Mouse (Mus musculus) midbrain, embryonic 12.5 days (tissue): Measurements from ENCODE around the gene Ninl. TPM values are rescaled to one million over a fixed set of nuclear protein-coding genes. Genes with fewer than 3 reads are reported as not detected.

ENCODE experiments used
- ATAC-seq: fragments of 200-750 bp; cut with Nextera tagmentation; 2 replicates; pipeline ENCODE4 v1.8.0; 2017; ENCODE audit warnings: low read depth, moderate TSS enrichment, moderate library complexity; ENCODE audit not compliant: low FRiP score
- H3K27ac ChIP-seq: fragments of 300-500 bp; sonication (generic); replicated peaks from 2 replicates; pipeline ENCODE4 v1.5.1; 2016; ENCODE audit warnings: mild to moderate bottlenecking
- H3K27me3 ChIP-seq: fragments of 300-500 bp; sonication (generic); 2 replicates; pipeline ENCODE4 v1.6.1; 2016; ENCODE audit warnings: mild to moderate bottlenecking
- H3K36me3 ChIP-seq: fragments of 300-500 bp; sonication (generic); 2 replicates; pipeline ENCODE4 v1.6.1; 2016
- H3K4me1 ChIP-seq: fragments of 300-500 bp; sonication (generic); 2 replicates; pipeline ENCODE4 v1.6.1; 2016
- H3K4me2 ChIP-seq: fragments of 300-500 bp; sonication (generic); replicated peaks from 2 replicates; pipeline ENCODE4 v1.6.1; 2016; ENCODE audit warnings: mild to moderate bottlenecking, moderate library complexity
- H3K4me3 ChIP-seq: fragments of 300-500 bp; sonication (generic); 2 replicates; pipeline ENCODE4 v1.5.1; 2016; ENCODE audit warnings: mild to moderate bottlenecking
- H3K9ac ChIP-seq: fragments of 300-500 bp; sonication (generic); replicated peaks from 2 replicates; pipeline ENCODE4 v1.6.1; 2016; ENCODE audit warnings: mild to moderate bottlenecking, moderate library complexity
- H3K9me3 ChIP-seq: fragments of 300-500 bp; sonication (generic); 2 replicates; pipeline ENCODE4 v1.6.1; 2016; ENCODE audit warnings: mild to moderate bottlenecking
- WGBS: fragments of 180-500 bp; shearing (Covaris S2); methylation state at CpG from one replicate; pipeline ENCODE4 v1.1.7; 2016; 5-methylcytosine and 5-hydroxymethylcytosine counted together
- polyA plus RNA-seq: library from polyadenylated mRNA; unstranded; fragments of >200 nt; fragmentation: Nextera tagmentation; extraction: Ambion mirVana; gene quantifications from 2 replicates; pipeline ENCODE4 v1.2.1, GENCODE M21; 2016

Gene Ninl
- polyA plus RNA-seq, result 14.5 and 16.0 TPM in 2 replicates

GRCm38 (mm10) chr2:151039232-151039695, at the start of gene Ninl, which contains the start of gene Nanp:
Gene Ninl (minus strand): TSS chr2:151039382.
Gene Nanp (minus strand): TSS chr2:151039398.
- H3K9ac ChIP-seq, result peak within 1 kb of the TSS; percentile 88
- H3K4me1 ChIP-seq, result peaks cover 16% of the 10 kb centered on the region
- no peaks in the 10 kb centered on the region for H3K27me3 ChIP-seq
- peak within 1 kb of the TSS; percentile 70 for H3K4me3 ChIP-seq
- no peaks in the 10 kb centered on the region for H3K36me3 ChIP-seq
- peak within 1 kb of the TSS; percentile 61 for H3K27ac ChIP-seq
- 3% methylated on average over 34 of the region's 34 CpGs for WGBS
- ATAC-seq, result peak; percentile 98
- peak within 1 kb of the TSS; percentile 63 for H3K4me2 ChIP-seq
- no peaks in the 10 kb centered on the region for H3K9me3 ChIP-seq

DNA sequence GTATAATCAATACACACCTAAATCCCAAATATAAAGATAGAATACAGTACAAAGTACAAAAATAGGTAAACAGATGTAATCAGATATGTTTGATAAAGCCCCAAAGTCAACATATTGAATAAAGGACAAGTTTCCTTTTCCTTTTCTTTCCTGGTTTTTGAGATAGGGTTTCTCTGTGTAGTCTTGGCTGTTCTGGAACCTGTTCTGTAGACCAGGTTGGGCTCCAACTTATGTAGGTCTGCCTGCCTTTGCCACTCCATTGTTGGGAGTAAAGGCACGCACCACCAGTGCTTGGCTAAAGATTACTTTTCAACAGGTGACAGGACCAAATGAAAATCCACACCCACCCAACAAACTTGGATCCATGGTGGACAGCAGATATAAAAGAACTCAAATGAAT, 17.5 kb upstream of the Ninl start:
- Histone ChIP-seq H3K9me3 (0 out of 2 replicates have a peak, but pooled peaks cover 7% of the 10 kb centered on the region), H3K4me2 (no peak overlapping the region), H3K27ac (no peak overlapping the region), H3K4me1 (no peaks in the 10 kb centered on the region), H3K4me3 (no peak overlapping the region), H3K27me3 (no peaks in the 10 kb centered on the region), H3K36me3 (no peaks in the 10 kb centered on the region), H3K9ac (no peak overlapping the region)
- WGBS, result 73% methylated on average over 1 of the region's 1 CpGs
- no peak for ATAC-seq

DNA sequence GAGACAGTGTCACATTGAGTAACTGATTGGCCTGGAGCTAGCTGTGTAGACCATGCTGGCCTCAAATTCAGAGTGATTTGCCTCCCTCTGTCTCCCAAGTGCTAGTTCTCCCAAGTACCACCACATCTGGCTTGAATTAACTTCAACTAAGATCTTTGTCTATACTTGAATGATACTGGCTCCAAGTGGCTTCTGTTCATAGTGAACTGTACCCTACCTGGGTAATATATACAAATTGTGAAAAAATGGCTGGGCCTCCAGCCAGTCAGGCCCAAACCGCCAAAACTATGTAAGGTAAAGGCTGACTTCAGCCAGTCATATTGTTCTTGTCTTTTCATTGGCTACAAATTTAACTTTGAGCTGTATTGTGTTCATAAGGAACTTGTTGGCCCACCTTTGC, 1.2 kb upstream of the Ninl start:
- H3K4me3 ChIP-seq, result no peak overlapping the region
- H3K27me3 ChIP-seq, result no peaks in the 10 kb centered on the region
- H3K4me2 ChIP-seq, result no peak overlapping the region
- no peaks in the 10 kb centered on the region for H3K36me3 ChIP-seq
- H3K9me3 ChIP-seq, result no peaks in the 10 kb centered on the region
- H3K27ac ChIP-seq, result no peak overlapping the region
- ATAC-seq, result no peak
- H3K9ac ChIP-seq, result no peak overlapping the region
- peaks cover 16% of the 10 kb centered on the region for H3K4me1 ChIP-seq
- WGBS, result 77% methylated on average over 1 of the region's 1 CpGs

DNA sequence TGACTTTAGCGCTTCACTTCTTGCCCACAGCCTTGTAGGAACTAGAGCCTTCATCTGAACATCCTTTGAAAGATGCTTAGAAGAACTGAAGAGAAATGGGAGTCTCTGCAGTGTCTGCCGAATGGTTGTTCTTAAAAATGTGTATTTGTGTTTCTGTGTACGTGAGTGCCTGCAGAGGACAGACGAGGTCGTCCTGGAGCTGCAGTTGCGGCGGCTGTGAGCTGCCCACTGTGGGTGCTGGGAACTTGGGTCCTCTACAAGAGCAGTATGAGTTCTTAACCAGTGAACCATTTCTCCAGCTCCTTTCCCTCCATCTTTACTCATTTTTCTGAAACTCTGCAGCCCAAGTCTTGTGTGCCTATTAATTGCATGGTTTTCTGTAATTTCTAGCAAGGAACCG, 544 bp upstream of the Ninl start:
- 51% methylated on average over 8 of the region's 8 CpGs for WGBS
- 0 out of 2 replicates have a peak overlapping the region, but pooled peaks have one; percentile 61 for H3K27ac ChIP-seq
- peak overlapping the region; percentile 70 for H3K4me3 ChIP-seq
- H3K36me3 ChIP-seq, result no peaks in the 10 kb centered on the region
- peaks cover 16% of the 10 kb centered on the region for H3K4me1 ChIP-seq
- peak; percentile 21 for ATAC-seq
- peak overlapping the region; percentile 63 for H3K9ac ChIP-seq
- H3K9me3 ChIP-seq, result no peaks in the 10 kb centered on the region
- peak overlapping the region; percentile 63 for H3K4me2 ChIP-seq
- H3K27me3 ChIP-seq, result no peaks in the 10 kb centered on the region

- Histone ChIP-seq H3K9ac (peak overlapping the region; percentile 88), H3K27ac (peak overlapping the region; percentile 50), H3K36me3 (no peaks in the 10 kb centered on the region), H3K9me3 (no peaks in the 10 kb centered on the region), H3K4me2 (peak overlapping the region; percentile 63), H3K4me3 (peak overlapping the region; percentile 70), H3K27me3 (no peaks in the 10 kb centered on the region), H3K4me1 (peaks cover 16% of the 10 kb centered on the region)
- no peak for ATAC-seq
- 0% methylated on average over 30 of the region's 30 CpGs for WGBS
These were observed 365 bp downstream of the Ninl start for GRCm38 (mm10) chr2:151038811-151039222.

DNA sequence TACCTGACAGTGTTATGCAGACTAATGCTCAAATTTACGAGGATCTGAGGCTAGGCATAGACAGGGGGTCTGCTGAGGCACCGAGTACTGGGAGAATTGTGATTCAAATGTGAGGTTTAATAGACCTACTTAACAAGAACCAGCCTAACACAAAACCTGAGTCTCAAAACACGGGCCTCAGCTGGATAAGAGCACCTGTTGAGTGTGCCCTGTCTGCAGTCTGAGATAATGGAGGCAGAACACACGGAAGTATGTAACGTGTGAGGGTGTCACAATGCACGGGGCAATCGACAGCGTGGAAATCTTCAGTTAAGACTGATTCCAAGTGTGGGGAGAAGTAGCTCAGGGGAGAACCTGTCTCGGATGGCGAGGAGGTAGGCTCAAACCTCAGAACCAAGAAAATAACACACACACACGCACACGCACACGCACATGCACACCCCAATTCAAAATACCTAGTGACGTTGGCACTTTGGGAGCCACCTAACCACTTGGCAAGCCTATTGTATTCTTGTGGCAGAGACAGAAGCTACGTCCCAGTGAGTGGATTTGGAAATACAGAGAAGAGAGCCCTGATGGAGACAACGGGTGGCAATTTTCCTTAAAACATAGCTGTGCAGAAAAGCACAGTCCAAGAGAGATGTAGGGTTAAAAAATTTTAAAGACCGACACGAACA, 1.2 kb downstream of the Ninl start:
- H3K36me3 ChIP-seq, result no peaks in the 10 kb centered on the region
- H3K9me3 ChIP-seq, result no peaks in the 10 kb centered on the region
- H3K4me2 ChIP-seq, result peak overlapping the region; percentile 63
- no peaks in the 10 kb centered on the region for H3K27me3 ChIP-seq
- ATAC-seq, result no peak
- no peak overlapping the region for H3K27ac ChIP-seq
- H3K4me1 ChIP-seq, result peaks cover 16% of the 10 kb centered on the region
- 69% methylated on average over 18 of the region's 18 CpGs for WGBS
- H3K4me3 ChIP-seq, result peak overlapping the region; percentile 70
- peak overlapping the region; percentile 88 for H3K9ac ChIP-seq

DNA sequence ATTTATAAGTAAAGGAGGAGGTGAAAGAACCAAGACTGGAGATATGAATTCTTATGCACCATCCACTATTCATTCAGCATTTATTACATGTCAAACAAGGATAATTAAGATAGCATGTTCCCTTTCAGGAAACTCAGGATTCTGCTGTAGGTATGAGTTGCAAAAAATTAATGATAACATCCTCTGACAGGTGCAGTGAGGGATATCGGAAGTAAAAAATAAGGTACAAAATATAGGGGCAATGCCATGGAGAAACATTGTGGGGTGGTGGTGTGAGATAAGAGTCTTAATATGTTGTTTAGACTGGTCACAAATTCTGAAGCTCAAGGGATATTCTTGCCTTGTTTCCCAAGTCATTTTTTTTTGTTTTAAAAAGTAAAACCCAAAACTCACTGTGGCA, 1.9 kb downstream of the Ninl start:
- no peak overlapping the region for H3K9ac ChIP-seq
- no peaks in the 10 kb centered on the region for H3K9me3 ChIP-seq
- H3K36me3 ChIP-seq, result no peaks in the 10 kb centered on the region
- no peak overlapping the region for H3K4me3 ChIP-seq
- H3K27me3 ChIP-seq, result no peaks in the 10 kb centered on the region
- 95% methylated on average over 1 of the region's 1 CpGs for WGBS
- H3K4me2 ChIP-seq, result peak overlapping the region; percentile 63; the same call in 1 of the 2 replicates
- H3K27ac ChIP-seq, result no peak overlapping the region
- H3K4me1 ChIP-seq, result peaks cover 16% of the 10 kb centered on the region
- no peak for ATAC-seq

DNA sequence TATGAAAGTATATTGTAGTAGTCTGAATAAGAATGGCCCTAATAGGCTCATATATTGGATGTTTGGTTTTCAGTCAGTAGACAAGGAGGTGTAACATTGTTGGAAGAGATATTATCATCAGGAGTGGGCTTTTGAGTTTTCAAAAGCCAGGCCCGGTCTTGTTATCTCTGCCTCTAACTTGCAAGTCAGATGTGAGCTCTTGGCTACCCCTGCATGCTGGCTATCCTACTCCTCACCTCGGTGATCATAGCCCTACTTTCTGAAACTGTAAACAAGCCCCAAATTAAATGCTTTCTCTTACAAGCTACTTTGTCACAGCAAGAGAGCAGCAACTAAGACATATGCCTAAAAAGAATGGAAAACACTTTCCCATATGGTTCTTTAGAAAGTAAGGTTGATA, 2.5 kb downstream of the Ninl start:
- no peak for ATAC-seq
- Histone ChIP-seq H3K4me1 (peaks cover 16% of the 10 kb centered on the region), H3K9ac (no peak overlapping the region), H3K36me3 (no peaks in the 10 kb centered on the region), H3K9me3 (no peaks in the 10 kb centered on the region), H3K27ac (no peak overlapping the region), H3K27me3 (no peaks in the 10 kb centered on the region), H3K4me3 (no peak overlapping the region), H3K4me2 (no peak overlapping the region)
- WGBS, result 89% methylated on average over 2 of the region's 2 CpGs

- H3K9me3 ChIP-seq, result no peaks in the 10 kb centered on the region
- H3K9ac ChIP-seq, result no peak overlapping the region
- H3K4me3 ChIP-seq, result no peak overlapping the region
- ATAC-seq, result no peak
- H3K36me3 ChIP-seq, result no peaks in the 10 kb centered on the region
- WGBS, result 93% methylated on average over 3 of the region's 3 CpGs
- H3K27me3 ChIP-seq, result no peaks in the 10 kb centered on the region
- no peak overlapping the region for H3K4me2 ChIP-seq
- peaks cover 12% of the 10 kb centered on the region for H3K4me1 ChIP-seq
- no peak overlapping the region for H3K27ac ChIP-seq
These were observed 4.7 kb downstream of the Ninl start for GRCm38 (mm10) chr2:151034435-151034834.

- H3K9ac ChIP-seq, result no peak overlapping the region
- no peak overlapping the region for H3K4me2 ChIP-seq
- no peaks in the 10 kb centered on the region for H3K9me3 ChIP-seq
- H3K4me3 ChIP-seq, result no peak overlapping the region
- ATAC-seq, result no peak
- WGBS, result 89% methylated on average over 10 of the region's 10 CpGs
- H3K27me3 ChIP-seq, result no peaks in the 10 kb centered on the region
- H3K27ac ChIP-seq, result no peak overlapping the region
- 0 out of 2 replicates have a peak, but pooled peaks cover 1% of the 10 kb centered on the region for H3K36me3 ChIP-seq
- no peaks in the 10 kb centered on the region for H3K4me1 ChIP-seq
These were observed 18.0 kb downstream of the Ninl start for GRCm38 (mm10) chr2:151021158-151021557.

DNA sequence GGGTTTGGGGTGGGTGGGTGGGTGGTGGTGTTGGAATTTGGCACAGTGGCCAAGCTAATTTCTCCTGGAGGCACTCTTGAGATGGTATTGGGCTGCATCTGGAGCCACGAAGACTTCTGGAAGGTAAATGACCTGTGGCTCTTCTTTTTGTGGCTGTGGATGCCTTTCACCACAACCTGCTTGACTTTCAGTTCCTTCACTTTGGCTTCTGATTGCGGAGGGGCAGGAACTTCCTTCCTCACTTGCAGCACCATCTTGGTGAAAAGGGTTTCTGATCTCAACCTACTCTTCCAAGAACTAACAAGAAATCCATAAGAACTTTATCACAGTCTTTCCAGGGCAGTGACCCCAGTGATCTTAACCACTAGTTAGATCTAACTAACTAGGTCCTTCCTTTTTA, 23.9 kb downstream of the Ninl start:
- H3K27ac ChIP-seq, result no peak overlapping the region
- H3K4me3 ChIP-seq, result no peak overlapping the region
- 77% methylated on average over 2 of the region's 2 CpGs for WGBS
- no peaks in the 10 kb centered on the region for H3K27me3 ChIP-seq
- H3K4me2 ChIP-seq, result no peak overlapping the region
- no peak for ATAC-seq
- H3K9me3 ChIP-seq, result no peaks in the 10 kb centered on the region
- no peaks in the 10 kb centered on the region for H3K4me1 ChIP-seq
- no peaks in the 10 kb centered on the region for H3K36me3 ChIP-seq
- H3K9ac ChIP-seq, result no peak overlapping the region

DNA sequence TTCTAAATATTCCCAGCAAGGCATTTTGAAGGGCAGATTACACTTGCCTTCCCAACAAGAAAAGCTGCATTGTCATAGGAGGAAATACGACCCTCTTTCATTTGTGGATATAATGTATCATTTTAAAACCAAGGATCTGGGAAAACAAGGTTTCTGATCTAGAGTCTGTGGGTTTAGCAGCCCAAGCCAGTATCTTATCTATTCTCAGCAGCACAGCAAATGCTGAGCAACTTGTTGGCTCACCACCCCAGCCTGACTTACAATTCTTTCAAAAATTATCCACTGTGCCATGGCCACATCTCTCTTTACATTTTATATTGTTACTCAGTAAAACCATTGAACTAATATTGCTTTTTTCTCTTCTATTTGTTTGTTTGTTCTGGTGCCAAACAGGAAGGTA, 27.9 kb downstream of the Ninl start:
- Histone ChIP-seq H3K36me3 (no peaks in the 10 kb centered on the region), H3K4me2 (no peak overlapping the region), H3K27me3 (no peaks in the 10 kb centered on the region), H3K9ac (no peak overlapping the region), H3K27ac (no peak overlapping the region), H3K4me3 (no peak overlapping the region), H3K9me3 (no peaks in the 10 kb centered on the region), H3K4me1 (peaks cover 16% of the 10 kb centered on the region)
- 71% methylated on average over 1 of the region's 1 CpGs for WGBS
- ATAC-seq, result no peak
